Mouse (Mus musculus) forebrain, embryonic 14.5 days (tissue): ENCODE results near the gene Armcx5. TPM values are rescaled to one million over a fixed set of nuclear protein-coding genes. Genes with fewer than 3 reads are reported as not detected.
"Not testable (repeated sequence)": the region's sequence is repeated elsewhere in the genome, so short reads cannot be mapped to it uniquely, and the experiment has no call there.

Experiments used
- ATAC-seq: fragments of 200-750 bp; cut with Nextera tagmentation; 2 replicates; pipeline ENCODE4 v1.8.0; 2017; ENCODE audit warnings: mild to moderate bottlenecking, moderate library complexity
- DNase-seq: peaks from one replicate; pipeline ENCODE4 v3.0.0-alpha.2; 2015; ENCODE audit warnings: low spot score
- H3K27ac ChIP-seq: fragments of 300-500 bp; sonication (generic); 2 replicates; pipeline ENCODE4 v1.5.1; 2014; ENCODE audit warnings: low read depth, mild to moderate bottlenecking, control low read depth, low read length, moderate library complexity
- H3K27me3 ChIP-seq: fragments of 300-500 bp; sonication (generic); replicated peaks from 2 replicates; pipeline ENCODE4 v1.6.1; 2014; ENCODE audit warnings: low read length, control low read depth, mixed read lengths; ENCODE audit not compliant: control insufficient read depth, insufficient read depth
- H3K36me3 ChIP-seq: fragments of 300-500 bp; sonication (generic); 2 replicates; pipeline ENCODE4 v1.6.1; 2014; ENCODE audit warnings: low read length, control low read depth; ENCODE audit not compliant: control insufficient read depth, insufficient read depth
- H3K4me1 ChIP-seq: fragments of 300-500 bp; sonication (generic); 2 replicates; pipeline ENCODE4 v1.6.1; 2014; ENCODE audit warnings: antibody characterized with exemption, low read length, control low read depth; ENCODE audit not compliant: control insufficient read depth, insufficient read depth
- H3K4me2 ChIP-seq: fragments of 300-500 bp; sonication (generic); 2 replicates; pipeline ENCODE4 v1.6.1; 2014; ENCODE audit warnings: mild to moderate bottlenecking, control low read depth, low read length
- H3K4me3 ChIP-seq: fragments of 300-500 bp; sonication (generic); 2 replicates; pipeline ENCODE4 v1.5.1; 2014; ENCODE audit warnings: low read depth, low read length, control low read depth
- H3K9ac ChIP-seq: fragments of 300-500 bp; sonication (generic); 2 replicates; pipeline ENCODE4 v1.6.1; 2014; ENCODE audit warnings: mild to moderate bottlenecking, low read length, control low read depth, moderate library complexity
- H3K9me3 ChIP-seq: fragments of 300-500 bp; sonication (generic); replicated peaks from 2 replicates; pipeline ENCODE4 v1.6.1; 2016; ENCODE audit warnings: low read length, control low read depth, mixed read lengths; ENCODE audit not compliant: control insufficient read depth
- WGBS: fragments of 180-500 bp; shearing (Covaris S2); extraction: QIAGEN DNeasy Blood & Tissue Kit; methylation state at CpG from one replicate; pipeline ENCODE4 v1.1.7; 2014; 5-methylcytosine and 5-hydroxymethylcytosine counted together
- microRNA counts: library from miRNA; unstranded; fragments of <30 nt; microRNA quantifications from one replicate; lab custom pipeline; 2016
- microRNA-seq: library from miRNA; unstranded; fragments of <30 nt; microRNA quantifications from one replicate; pipeline ENCODE4, GENCODE M21; 2016
- polyA plus RNA-seq: library from polyadenylated mRNA; unstranded; fragments of >200 nt; fragmentation: Nextera tagmentation; extraction: Ambion mirVana; gene quantifications from 2 replicates; pipeline ENCODE4 v1.2.1, GENCODE M21; 2014

Gene Armcx5
- polyA plus RNA-seq, 1 experiment from 2014 or later: 7.6 TPM

DNA sequence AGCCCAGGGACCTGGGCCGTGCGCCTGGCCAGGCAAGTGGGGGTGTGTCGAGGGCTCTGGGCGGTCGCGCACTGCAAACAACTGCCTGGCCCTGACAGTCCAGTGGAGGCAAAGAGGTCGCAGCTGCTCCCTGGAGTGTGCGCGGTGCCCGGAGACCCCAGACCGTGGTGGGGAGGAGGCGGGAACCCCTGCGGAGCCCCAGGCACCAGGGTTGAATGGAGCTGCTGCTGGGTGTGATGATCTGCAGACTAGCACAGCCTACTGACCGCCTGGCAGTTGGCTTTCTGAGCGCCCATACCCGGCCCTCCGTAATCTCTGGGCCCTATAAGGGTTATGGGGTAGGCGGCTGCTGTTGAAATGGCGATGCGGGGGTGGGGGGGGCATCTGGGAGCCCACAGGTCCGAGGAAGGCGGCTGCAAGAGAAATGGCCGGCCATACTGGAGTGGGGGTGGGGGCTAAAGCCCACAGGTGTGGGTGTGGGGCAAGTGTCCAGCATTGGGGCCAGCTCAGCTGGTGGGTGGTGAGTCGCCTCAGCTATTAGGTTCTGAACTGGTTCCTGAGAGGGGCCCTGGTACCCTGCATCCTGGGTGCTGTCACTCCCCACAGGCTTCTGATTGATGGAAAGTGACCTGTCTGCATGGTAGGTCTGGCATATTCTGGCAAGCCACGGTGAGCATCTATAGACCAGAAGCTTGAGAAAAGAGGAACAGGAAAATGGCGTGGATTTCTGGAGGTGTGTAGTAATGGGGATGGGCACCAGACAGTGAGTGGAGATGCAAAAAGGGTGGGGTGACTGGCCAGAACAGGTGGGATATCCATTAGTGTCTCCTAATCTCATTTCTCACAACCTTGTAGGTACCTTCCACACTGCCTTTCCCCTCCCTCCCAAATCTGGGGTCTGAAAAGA, 54.0 kb downstream of the Armcx5 start:
- WGBS: 24% methylated on average over 20 of the region's 26 CpGs
- ATAC-seq: peak; percentile 12; the same call in 1 of the 2 replicates
- peak; percentile 6 for DNase-seq

More for the DNA sequence above, 54.0 kb downstream of the Armcx5 start:
- Histone ChIP-seq H3K4me3 (peak overlapping the region; percentile 53), H3K9ac (peak overlapping the region; percentile 71), H3K27ac (peak overlapping the region; percentile 58; the same call in 1 of the 2 replicates), H3K36me3 (peaks cover 21% of the 10 kb centered on the region), H3K4me2 (peak overlapping the region; percentile 54)
- not testable (repeated sequence) for H3K4me1 ChIP-seq, H3K27me3 ChIP-seq, H3K9me3 ChIP-seq

MicroRNAs within 50 kb of the gene (microRNA counts, 519-probe panel; counts per million panel counts)
- not detected for microRNA mmu-miR-1970 (lab: Ali Mortazavi, UCI)

Small RNA genes lying within 50 kb of the gene (microRNA-seq; reads per million reads assigned to microRNA genes)
- not detected for gene Mir1970
- not detected for gene Mir7646

Other genes with a start within 250 kb of the Armcx5 start
- gene AV320801, start 248.1 kb upstream of the Armcx5 start, polyA plus RNA-seq: not detected in 2 replicates
- not detected in 2 replicates for gene Nxf7, start 144.0 kb upstream of the Armcx5 start, polyA plus RNA-seq
- gene Prame, start 115.0 kb upstream of the Armcx5 start, polyA plus RNA-seq: not detected in 2 replicates
- not detected in 2 replicates for gene Tcp11x2, start 48.9 kb upstream of the Armcx5 start, polyA plus RNA-seq
- gene Tmsb15a, start 17.5 kb upstream of the Armcx5 start, polyA plus RNA-seq: not detected in 2 replicates
- gene Gprasp1, start within 50 bp of the Armcx5 start, polyA plus RNA-seq: 94.4 and 118 TPM in 2 replicates
- gene Bhlhb9, start 54.9 kb downstream of the Armcx5 start, polyA plus RNA-seq: 88.2 and 104 TPM in 2 replicates
- 100 and 111 TPM in 2 replicates for gene Gprasp2, start 96.3 kb downstream of the Armcx5 start, polyA plus RNA-seq